Mouse (Mus musculus): Measurements from ENCODE around the gene Kif19a.

GRCm38 (mm10) chr11:114728333-114728732 lies 36.9 kb upstream of the Kif19a start:
- TF ChIP-seq CTCF (conservative IDR thresholded peaks at IDR 0.05; ENCODE audit: low read length) (no peak), POU5F1 (IDR thresholded peaks at IDR 0.05; ENCODE audit: borderline replicate concordance, low read length) (no peak)
